In the genomic region with DNA sequence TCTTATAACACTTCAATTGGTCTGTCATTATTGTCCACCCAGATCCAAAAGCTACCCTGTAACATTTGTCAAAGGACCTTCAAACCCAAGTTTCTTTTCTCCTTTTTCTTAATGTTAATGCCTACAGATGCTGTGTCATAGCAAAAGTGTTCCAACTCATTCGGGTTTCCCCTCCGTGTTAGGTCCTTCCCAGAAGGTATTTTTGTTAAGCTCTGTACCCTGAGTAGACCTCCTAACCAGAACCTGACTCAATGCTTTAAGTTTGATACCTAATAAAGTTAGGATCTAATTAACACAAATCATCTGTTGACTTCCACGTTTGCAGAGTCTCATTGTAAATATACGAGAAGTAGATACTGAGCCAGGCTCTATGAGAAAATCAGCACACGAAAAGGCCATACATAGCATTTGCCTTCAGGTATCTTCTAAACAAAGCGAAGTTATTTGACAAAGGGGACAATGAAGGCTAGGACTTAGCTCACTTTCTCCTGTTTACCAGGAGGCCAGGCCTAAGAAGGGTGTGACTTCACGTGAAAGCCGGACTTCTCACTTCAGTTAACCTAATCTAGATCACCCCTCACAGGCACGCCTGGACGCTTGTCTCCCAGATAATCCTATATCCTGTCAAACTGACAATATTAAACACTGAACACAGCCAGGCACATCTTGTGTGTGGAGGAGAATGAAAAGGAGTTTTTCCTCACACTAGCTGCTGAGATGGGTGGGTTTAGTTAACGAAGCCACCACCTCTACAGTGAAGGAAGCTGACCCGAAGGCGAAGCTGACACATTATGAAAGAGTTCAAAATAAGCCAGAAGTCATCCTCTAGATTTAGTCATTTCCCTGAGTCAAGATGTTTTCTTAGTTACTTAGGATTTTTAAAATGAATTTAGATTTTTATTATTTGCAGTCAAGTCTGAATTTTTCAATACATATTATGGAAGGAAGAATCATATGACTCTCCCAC, we compare ENCODE assay signal across 15 mouse cellular contexts. TPM values are rescaled to one million over a fixed set of nuclear protein-coding genes. Genes with fewer than 3 reads are reported as not detected.
DNase-seq lines count a peak whose midpoint lies in the region; ATAC-seq lines count a peak whose summit lies in the region.
"Had no signal": no experiment of that assay in that cellular context is flagged by ENCODE, and none has a peak within 500 bp of the region (broad histone marks: within the 10 kb centered on the region; RNA-seq: fewer than 3 reads in every experiment).

No protein-coding gene starts in this region.

- H3K9ac ChIP-seq in liver, embryonic 11.5 days (ENCODE audit: low read depth, low read length) = no peak overlapping the region
- no peak overlapping the region for H3K9ac ChIP-seq in forebrain, embryonic 11.5 days (ENCODE audit: low read length)

- H3K4me2 ChIP-seq in liver, embryonic 11.5 days = peak overlapping the region; percentile 84
- no peak overlapping the region for H3K4me2 ChIP-seq in forebrain, embryonic 11.5 days (ENCODE audit: low read depth, low read length, severe bottlenecking)

- H3K36me3 ChIP-seq in liver, embryonic 11.5 days (ENCODE audit: control insufficient read depth, insufficient read depth, low read length) = no peaks in the 10 kb centered on the region
- no peaks in the 10 kb centered on the region for H3K36me3 ChIP-seq in forebrain, embryonic 11.5 days (ENCODE audit: control insufficient read depth, insufficient read depth, low read length)
- H3K36me3 ChIP-seq: hindbrain, embryonic 12.5 days had no signal

- no peaks in the 10 kb centered on the region for H3K27me3 ChIP-seq in liver, embryonic 11.5 days (replicated peaks; ENCODE audit: control insufficient read depth, insufficient read depth, low read length)
- no peaks in the 10 kb centered on the region for H3K27me3 ChIP-seq in forebrain, embryonic 11.5 days (ENCODE audit: control insufficient read depth, insufficient read depth, low read length)
- H3K27me3 ChIP-seq: hindbrain, embryonic 12.5 days had no signal

- 45% methylated on average over 13 of the region's 13 CpGs for WGBS in liver, embryonic 11.5 days
- WGBS in forebrain, embryonic 11.5 days = 76% methylated on average over 13 of the region's 13 CpGs

- no peaks in the 10 kb centered on the region for H3K9me3 ChIP-seq in liver, embryonic 11.5 days (ENCODE audit: control insufficient read depth, low read length)
- H3K9me3 ChIP-seq in forebrain, embryonic 11.5 days (ENCODE audit: control insufficient read depth, low read length) = no peaks in the 10 kb centered on the region
- H3K9me3 ChIP-seq: hindbrain, embryonic 12.5 days had no signal

- peak overlapping the region; percentile 88 for H3K27ac ChIP-seq in liver, embryonic 11.5 days (ENCODE audit: low read depth, low read length)
- H3K27ac ChIP-seq in forebrain, embryonic 11.5 days (ENCODE audit: low read depth, low read length) = no peak overlapping the region
- H3K27ac ChIP-seq: hindbrain, embryonic 12.5 days had no signal

- DNase-seq in CD4-positive, CD25-positive, alpha-beta regulatory T cell, adult 2 months (ENCODE audit: low read depth, low spot score) = peak; percentile 44
- peak; percentile 27 for DNase-seq in MN1 (ENCODE audit: low spot score)
- peak; percentile 47 for DNase-seq in liver, embryonic 11.5 days (ENCODE audit: low spot score)
- peak; percentile 50 to 58 for DNase-seq in spleen, postnatal 10 days (ENCODE audit: low spot score in 2 of 2)
- DNase-seq in forebrain, embryonic 11.5 days (ENCODE audit: low spot score) = no peak
- no peak for DNase-seq in cerebellum, adult 11-12 months
- DNase-seq in cerebellum, postnatal 4 days (ENCODE audit: low spot score in 2 of 2) = no peak
- DNase-seq: adrenal gland, postnatal 25 days; kidney, postnatal 10 days; lung, adult 18-20 months; lung, postnatal 4 days; midbrain, embryonic 14.5 days; thymus, postnatal 36 days had no signal

- H3K4me3 ChIP-seq in liver, embryonic 11.5 days (ENCODE audit: low read depth, low read length) = no peak overlapping the region
- no peak overlapping the region for H3K4me3 ChIP-seq in forebrain, embryonic 11.5 days (ENCODE audit: low read depth, low read length)

- ATAC-seq in CD4-positive, CD25-positive, alpha-beta regulatory T cell, adult 4 months = no peak
- ATAC-seq in liver, embryonic 11.5 days (replicated peaks; ENCODE audit: low FRiP score) = peak; percentile 80
- no peak for ATAC-seq in forebrain, embryonic 11.5 days (replicated peaks; ENCODE audit: low FRiP score)

- peaks cover 7% of the 10 kb centered on the region for H3K4me1 ChIP-seq in liver, embryonic 11.5 days (replicated peaks; ENCODE audit: control insufficient read depth, insufficient read depth, low read length)
- H3K4me1 ChIP-seq in forebrain, embryonic 11.5 days (replicated peaks; ENCODE audit: control insufficient read depth, insufficient read depth, low read length) = peaks cover 2% of the 10 kb centered on the region; the same call in 1 of the 2 replicates

RNA-seq across cellular contexts. Expression of gene Rabgap1l, which starts 1.1 kb away (rescaled TPM):
- 100 to 1,000 TPM; 268 to 348 TPM for polyA plus RNA-seq in CD4-positive, CD25-positive, alpha-beta regulatory T cell, adult 4 months (2017; shearing (Covaris generic))
- polyA plus RNA-seq in liver, embryonic 11.5 days (2014; fragmentation: Nextera tagmentation; extraction: Ambion mirVana) = 63.5 and 69.3 TPM in 2 replicates
- polyA plus RNA-seq in forebrain, embryonic 11.5 days (2014; fragmentation: Nextera tagmentation; extraction: Ambion mirVana) = 11.5 and 17.4 TPM in 2 replicates

Comparison
In these comparisons a context has a peak if more than half of its experiments do, and no peak if none do; other contexts are left out.
1. DNase-seq: peak in CD4-positive, CD25-positive, alpha-beta regulatory T cell, adult 2 months (single experiment), MN1 (single experiment), liver, embryonic 11.5 days (single experiment) and spleen, postnatal 10 days (2 of 2); none in forebrain, embryonic 11.5 days (single experiment), cerebellum, adult 11-12 months (single experiment) and cerebellum, postnatal 4 days (0 of 2).